Mouse (Mus musculus) CH12.LX (cell line): Measurements from ENCODE around the gene Zfp618. TPM values are rescaled to one million over a fixed set of nuclear protein-coding genes. Genes with fewer than 3 reads are reported as not detected.

Experiments used
- DNase-seq: peaks from one replicate; pipeline ENCODE4 v3.0.0-alpha.2; 2013; ENCODE audit errors: extremely low read depth
- H3K27ac ChIP-seq: 2 replicates; pipeline ENCODE4 v1.5.1; 2012; ENCODE audit warnings: low read depth, mild to moderate bottlenecking, control low read depth, moderate library complexity; ENCODE audit not compliant: insufficient read depth
- H3K27me3 ChIP-seq: replicated peaks from 2 replicates; pipeline ENCODE3; 2012; ENCODE audit warnings: inconsistent platforms
- H3K36me3 ChIP-seq, 2 experiments: replicated peaks in 1 of 2; 2 replicates each; pipeline versions ENCODE3 to v1.6.1; 2012; ENCODE audit warnings: inconsistent platforms in 1 of 2, low read length in 1 of 2, mild to moderate bottlenecking in 1 of 2, mixed read lengths in 1 of 2, moderate library complexity in 1 of 2; ENCODE audit not compliant: control insufficient read depth in 1 of 2, insufficient read depth in 1 of 2
- H3K4me1 ChIP-seq, 2 experiments: 2 replicates each; pipeline ENCODE4 v1.6.1; 2012; ENCODE audit warnings: inconsistent platforms in 1 of 2, moderate library complexity in 1 of 2; ENCODE audit not compliant: insufficient read depth in 2 of 2, control insufficient read depth in 1 of 2
- H3K4me2 ChIP-seq: 2 replicates; pipeline ENCODE4 v1.6.1; 2012; ENCODE audit warnings: low read depth, mild to moderate bottlenecking, control low read depth; ENCODE audit not compliant: poor library complexity, insufficient read depth, severe bottlenecking
- H3K4me3 ChIP-seq, 3 experiments: fragments of 150-350 bp in 1 of 3; sonication (generic) in 1 of 3; replicated peaks in 1 of 3; 2 replicates each; pipeline versions ENCODE3 to v1.5.1; 2011 to 2012; ENCODE audit warnings: low read depth in 2 of 3, low read length in 2 of 3, mild to moderate bottlenecking in 2 of 3, moderate library complexity in 2 of 3, control low read depth in 1 of 3, improper control_type of control experiment in 1 of 3, inconsistent platforms in 1 of 3, mixed read lengths in 1 of 3; ENCODE audit not compliant: poor library complexity in 1 of 3
- H3K79me2 ChIP-seq: replicated peaks from 2 replicates; pipeline ENCODE4 v1.6.1; 2012; ENCODE audit warnings: mild to moderate bottlenecking, moderate library complexity; ENCODE audit not compliant: control insufficient read depth, poor library complexity, insufficient read depth, severe bottlenecking; ENCODE audit errors: extremely low read depth
- H3K9ac ChIP-seq: 2 replicates; pipeline ENCODE4 v1.6.1; 2012; ENCODE audit warnings: low read depth, mild to moderate bottlenecking, control low read depth, moderate library complexity; ENCODE audit not compliant: insufficient read depth
- H3K9me3 ChIP-seq: replicated peaks from 2 replicates; pipeline ENCODE3; 2012; ENCODE audit warnings: low read length, inconsistent platforms, mixed read lengths
- BHLHE40 ChIP-seq: IDR thresholded peaks from 2 replicates; pipeline ENCODE4 v1.6.1; 2011; ENCODE audit warnings: mild to moderate bottlenecking, low read depth, low read length, improper control_type of control experiment
- CTCF ChIP-seq, 2 experiments: IDR thresholded peaks in 1 of 2; conservative IDR thresholded peaks in 1 of 2; 2 replicates each; pipeline ENCODE4 v1.5.1; 2011 to 2012; ENCODE audit warnings: low read depth in 2 of 2, low read length in 2 of 2, improper control_type of control experiment in 1 of 2, inconsistent platforms in 1 of 2, mild to moderate bottlenecking in 1 of 2, moderate library complexity in 1 of 2
- ETS1 ChIP-seq: conservative IDR thresholded peaks from 2 replicates; pipeline ENCODE4 v1.6.1; 2012; ENCODE audit warnings: low read depth, mild to moderate bottlenecking, inconsistent platforms, low read length, improper control_type of control experiment, moderate library complexity
- HCFC1 ChIP-seq: IDR thresholded peaks from 2 replicates; pipeline ENCODE4 v1.6.1; 2012; ENCODE audit warnings: low read depth, mild to moderate bottlenecking, inconsistent platforms, low read length, improper control_type of control experiment
- JUN ChIP-seq: IDR thresholded peaks from 2 replicates; pipeline ENCODE4 v1.6.1; 2011; ENCODE audit warnings: low read depth, mild to moderate bottlenecking, low read length, improper control_type of control experiment, moderate library complexity; ENCODE audit not compliant: insufficient read depth
- JUND ChIP-seq: conservative IDR thresholded peaks from 2 replicates; pipeline ENCODE4 v1.6.1; 2011; ENCODE audit warnings: low read depth, low read length, improper control_type of control experiment
- KAT2A ChIP-seq: IDR thresholded peaks from 2 replicates; pipeline ENCODE4 v1.6.1; 2012; ENCODE audit warnings: low read length, improper control_type of control experiment, inconsistent platforms; ENCODE audit not compliant: insufficient replicate concordance
- MAFK ChIP-seq: IDR thresholded peaks from 2 replicates; pipeline ENCODE4 v1.6.1; 2011; ENCODE audit warnings: low read length, improper control_type of control experiment; ENCODE audit not compliant: insufficient replicate concordance
- MAZ ChIP-seq: IDR thresholded peaks from 2 replicates; pipeline ENCODE4 v1.6.1; 2012; ENCODE audit warnings: low read depth, mild to moderate bottlenecking, inconsistent platforms, low read length, improper control_type of control experiment, moderate library complexity
- MEF2A ChIP-seq: IDR thresholded peaks from 2 replicates; pipeline ENCODE4 v1.6.1; 2014; ENCODE audit warnings: low read depth, mild to moderate bottlenecking, inconsistent platforms, low read length, improper control_type of control experiment, borderline replicate concordance
- MXI1 ChIP-seq: IDR thresholded peaks from 2 replicates; pipeline ENCODE4 v1.6.1; 2011; ENCODE audit warnings: mild to moderate bottlenecking, low read depth, low read length, improper control_type of control experiment
- MYC ChIP-seq: IDR thresholded peaks from 2 replicates; pipeline ENCODE4 v1.6.1; 2011; ENCODE audit warnings: low read depth, mild to moderate bottlenecking, improper control_type of control experiment, low read length
- NELFE ChIP-seq: IDR thresholded peaks from 2 replicates; pipeline ENCODE4 v1.6.1; 2011; ENCODE audit warnings: low read depth, low read length, improper control_type of control experiment
- PAX5 ChIP-seq: IDR thresholded peaks from 2 replicates; pipeline ENCODE4 v1.6.1; 2012; ENCODE audit warnings: low read length, inconsistent platforms, mixed read lengths
- POLR2AphosphoS2 ChIP-seq: IDR thresholded peaks from 2 replicates; pipeline ENCODE4 v1.6.1; 2011; ENCODE audit warnings: low read depth, low read length, improper control_type of control experiment
- RAD21 ChIP-seq: IDR thresholded peaks from 2 replicates; pipeline ENCODE4 v1.6.1; 2011; ENCODE audit warnings: low read depth, mild to moderate bottlenecking, low read length, improper control_type of control experiment, moderate library complexity
- RCOR1 ChIP-seq: conservative IDR thresholded peaks from 2 replicates; pipeline ENCODE4 v1.6.1; 2012; ENCODE audit warnings: low read depth, mild to moderate bottlenecking, inconsistent platforms, low read length, improper control_type of control experiment
- SIN3A ChIP-seq: IDR thresholded peaks from 2 replicates; pipeline ENCODE4 v1.6.1; 2012; ENCODE audit warnings: low read length, improper control_type of control experiment, inconsistent platforms
- USF1 ChIP-seq: IDR thresholded peaks from 2 replicates; pipeline ENCODE4 v1.6.1; 2014; ENCODE audit warnings: low read depth, mild to moderate bottlenecking, inconsistent platforms, low read length, improper control_type of control experiment
- USF2 ChIP-seq: conservative IDR thresholded peaks from 2 replicates; pipeline ENCODE4 v1.6.1; 2011; ENCODE audit warnings: low read depth, low read length, improper control_type of control experiment
- ZMIZ1 ChIP-seq: IDR thresholded peaks from 2 replicates; pipeline ENCODE4 v1.6.1; 2012; ENCODE audit warnings: low read depth, mild to moderate bottlenecking, inconsistent platforms, low read length, improper control_type of control experiment
- dilution Hi-C: fragments of 300-500 bp; cut with MboI; formaldehyde crosslinking; loops from 2 replicates; pipeline ENCODE4 v1.14.3; 2020; ENCODE audit warnings: low sequenced_read_pairs; ENCODE audit not compliant: extremely low pct_unique_long_range_greater_than_20kb, extremely low pct_ligation_motif_present
- in situ Hi-C: fragments of 300-500 bp; cut with MboI; formaldehyde crosslinking; loops from 3 replicates; pipeline ENCODE4 v1.14.3; 2019; ENCODE audit warnings: low sequenced_read_pairs, low pct_ligation_motif_present, low pct_unique_long_range_greater_than_20kb, mixed read lengths
- polyA plus RNA-seq: library from polyadenylated mRNA; unstranded; fragments of >175 nt; gene quantifications from 2 replicates; pipeline ENCODE4 v1.2.1, GENCODE M21; 2012; ENCODE audit warnings: low read depth; ENCODE audit not compliant: insufficient read length
- total RNA-seq, 2 experiments: library from RNA; depleted of rRNA; stranded (reverse); fragments of 300-350 nt in 1 of 2; fragments of >200 nt in 1 of 2; gene quantifications; 2 replicates each; pipeline ENCODE4 v1.2.3; 2012 to 2014

The Zfp618 gene
- total and polyA plus RNA-seq, 3 experiments = not detected

GRCm38 (mm10) chr4:63129891-63130624 lies 164.7 kb downstream of the Zfp618 start:
- Histone ChIP-seq H3K4me1 (no peaks in the 10 kb centered on the region), H3K27me3 (peaks cover 81% of the 10 kb centered on the region), H3K4me2 (no peak overlapping the region), H3K27ac (no peak overlapping the region), H3K4me3 (no peak overlapping the region), H3K79me2 (no peaks in the 10 kb centered on the region), H3K9ac (no peak overlapping the region), H3K36me3 (no peaks in the 10 kb centered on the region), H3K9me3 (no peaks in the 10 kb centered on the region)
- dilution Hi-C loops = no loop called here
- in situ Hi-C loops = loop anchor here (25.0 kb wide), 1 partner anchor 243 kb away; no protein-coding TSS in a partner anchor
- no peak for TF ChIP-seq USF1
- TF ChIP-seq MEF2A = no peak
- no peak for TF ChIP-seq MYC
- TF ChIP-seq BHLHE40 = no peak
- TF ChIP-seq RCOR1 = no peak
- no peak for TF ChIP-seq ZMIZ1
- no peak for TF ChIP-seq MAFK
- no peak for TF ChIP-seq JUN
- no peak for TF ChIP-seq ETS1
- TF ChIP-seq POLR2AphosphoS2 = no peak
- no peak for TF ChIP-seq JUND
- TF ChIP-seq SIN3A = no peak
- no peak for TF ChIP-seq MAZ
- TF ChIP-seq USF2 = no peak
- TF ChIP-seq HCFC1 = no peak
- no peak for TF ChIP-seq RAD21
- TF ChIP-seq KAT2A = no peak
- TF ChIP-seq PAX5 = no peak
- TF ChIP-seq MXI1 = no peak
- no peak for DNase-seq

GRCm38 (mm10) chr4:63147268-63147667 lies 181.9 kb downstream of the Zfp618 start:
- dilution Hi-C loops = no loop called here
- no peaks in the 10 kb centered on the region for H3K36me3 ChIP-seq
- H3K4me3 ChIP-seq = no peak overlapping the region
- H3K9ac ChIP-seq = no peak overlapping the region
- no peaks in the 10 kb centered on the region; a peak in 1 of 4 replicates for H3K4me1 ChIP-seq
- no peaks in the 10 kb centered on the region for H3K79me2 ChIP-seq
- H3K27me3 ChIP-seq = peaks cover 73% of the 10 kb centered on the region
- TF ChIP-seq RAD21 = peak; percentile 19
- no peak for TF ChIP-seq NELFE
- TF ChIP-seq MYC = no peak
- no peak for TF ChIP-seq USF2
- TF ChIP-seq MXI1 = no peak
- peak in 1 of 2 experiments; percentile 44; a peak in 3 of 4 replicates for TF ChIP-seq CTCF (conservative IDR thresholded peaks at IDR 0.05 in 1 of 2, IDR thresholded peaks at IDR 0.05 in 1 of 2; ENCODE audit: low read depth in 2 of 2, low read length in 2 of 2)
- H3K9me3 ChIP-seq = peaks cover 9% of the 10 kb centered on the region
- DNase-seq = peak; percentile 7
- in situ Hi-C loops = loop anchor here (25.0 kb wide), 1 partner anchor 260 kb away; no protein-coding TSS in a partner anchor
- H3K4me2 ChIP-seq = no peak overlapping the region
- no peak overlapping the region for H3K27ac ChIP-seq
